Mouse (Mus musculus) kidney, embryonic 15.5 days (tissue): ENCODE results near the gene Ptx4. TPM values are rescaled to one million over a fixed set of nuclear protein-coding genes. Genes with fewer than 3 reads are reported as not detected.

Source experiments
- ATAC-seq: fragments of 200-750 bp; cut with Nextera tagmentation; replicated peaks from 2 replicates; pipeline ENCODE4 v1.8.0; 2017; ENCODE audit warnings: moderate TSS enrichment; ENCODE audit not compliant: low FRiP score
- H3K27ac ChIP-seq: fragments of 300-500 bp; sonication (generic); 2 replicates; pipeline ENCODE4 v1.5.1; 2015; ENCODE audit warnings: mild to moderate bottlenecking, inconsistent platforms
- H3K27me3 ChIP-seq: fragments of 300-500 bp; sonication (generic); 2 replicates; pipeline ENCODE4 v1.6.1; 2015; ENCODE audit warnings: inconsistent platforms
- H3K36me3 ChIP-seq: fragments of 300-500 bp; sonication (generic); 2 replicates; pipeline ENCODE4 v1.6.1; 2015; ENCODE audit warnings: inconsistent platforms
- H3K4me1 ChIP-seq: fragments of 300-500 bp; sonication (generic); 2 replicates; pipeline ENCODE4 v1.6.1; 2015; ENCODE audit warnings: inconsistent platforms
- H3K4me2 ChIP-seq: fragments of 300-500 bp; sonication (generic); 2 replicates; pipeline ENCODE4 v1.6.1; 2015; ENCODE audit warnings: moderate library complexity, mild to moderate bottlenecking, inconsistent platforms
- H3K4me3 ChIP-seq: fragments of 300-500 bp; sonication (generic); replicated peaks from 2 replicates; pipeline ENCODE4 v1.5.1; 2015; ENCODE audit warnings: mild to moderate bottlenecking, inconsistent platforms
- H3K9ac ChIP-seq: fragments of 300-500 bp; sonication (generic); 2 replicates; pipeline ENCODE4 v1.6.1; 2015; ENCODE audit warnings: mild to moderate bottlenecking, inconsistent platforms
- H3K9me3 ChIP-seq: fragments of 300-500 bp; sonication (generic); replicated peaks from 2 replicates; pipeline ENCODE4 v1.6.1; 2016; ENCODE audit warnings: inconsistent platforms
- WGBS: fragments of 180-500 bp; shearing (Covaris S2); methylation state at CpG from one replicate; pipeline ENCODE4 v1.1.7; 2015; ENCODE audit warnings: mixed read lengths; 5-methylcytosine and 5-hydroxymethylcytosine counted together
- polyA plus RNA-seq: library from polyadenylated mRNA; unstranded; fragments of >200 nt; fragmentation: Nextera tagmentation; extraction: Ambion mirVana; gene quantifications from 2 replicates; pipeline ENCODE4 v1.2.1, GENCODE M21; 2015

The Ptx4 gene
- polyA plus RNA-seq, 1 experiment from 2014 or later, result 0.16 TPM

GRCm38 (mm10) chr17:25164770-25165169, 44.2 kb downstream of the Ptx4 start:
- H3K9ac ChIP-seq, result no peak overlapping the region
- H3K9me3 ChIP-seq, result no peaks in the 10 kb centered on the region
- no peaks in the 10 kb centered on the region; the same call in 1 of the 2 replicates for H3K4me1 ChIP-seq
- no peak for ATAC-seq
- no peak overlapping the region for H3K27ac ChIP-seq
- no peaks in the 10 kb centered on the region for H3K27me3 ChIP-seq
- WGBS, result 88% methylated on average over 3 of the region's 3 CpGs
- H3K36me3 ChIP-seq, result peaks cover 22% of the 10 kb centered on the region
- no peak overlapping the region for H3K4me2 ChIP-seq
- H3K4me3 ChIP-seq, result no peak overlapping the region

GRCm38 (mm10) chr17:25165970-25166671, 45.6 kb downstream of the Ptx4 start:
- H3K27ac ChIP-seq, result no peak overlapping the region
- H3K4me2 ChIP-seq, result no peak overlapping the region
- no peak for ATAC-seq
- 42% methylated on average over 6 of the region's 6 CpGs for WGBS
- no peaks in the 10 kb centered on the region for H3K27me3 ChIP-seq
- no peak overlapping the region for H3K4me3 ChIP-seq
- no peaks in the 10 kb centered on the region for H3K9me3 ChIP-seq
- H3K4me1 ChIP-seq, result no peaks in the 10 kb centered on the region; the same call in 1 of the 2 replicates
- H3K36me3 ChIP-seq, result peaks cover 8% of the 10 kb centered on the region
- no peak overlapping the region for H3K9ac ChIP-seq

- Histone ChIP-seq H3K4me3 (no peak overlapping the region), H3K4me1 (no peaks in the 10 kb centered on the region; the same call in 1 of the 2 replicates), H3K36me3 (no peaks in the 10 kb centered on the region), H3K27ac (no peak overlapping the region), H3K9ac (no peak overlapping the region), H3K4me2 (no peak overlapping the region), H3K27me3 (no peaks in the 10 kb centered on the region), H3K9me3 (no peaks in the 10 kb centered on the region)
- ATAC-seq, result no peak
- WGBS, result 96% methylated on average over 2 of the region's 2 CpGs
Measured at GRCm38 (mm10) chr17:25169706-25170105, 49.1 kb downstream of the Ptx4 start.

DNA sequence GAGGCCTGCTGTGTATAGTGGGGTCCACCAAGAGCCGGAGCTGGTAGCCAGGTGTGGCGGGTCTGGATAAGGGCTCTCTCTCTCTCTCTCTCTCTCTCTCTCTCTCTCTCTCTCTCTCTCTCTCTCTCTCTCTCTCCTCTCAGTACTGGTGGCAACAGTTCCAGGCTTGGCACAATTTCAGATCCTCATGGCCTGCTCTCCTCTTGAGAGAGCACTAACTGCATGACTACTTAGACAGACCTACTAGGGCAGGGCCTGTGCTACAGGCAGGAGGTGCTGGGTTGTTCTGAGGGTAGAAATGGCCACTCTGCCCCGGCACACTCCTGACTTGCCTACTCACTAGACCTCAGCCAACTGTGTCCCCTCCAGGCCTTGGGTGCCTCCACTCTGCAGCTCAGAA, 52.0 kb downstream of the Ptx4 start:
- no peak overlapping the region for H3K4me3 ChIP-seq
- no peak overlapping the region for H3K9ac ChIP-seq
- no peaks in the 10 kb centered on the region for H3K9me3 ChIP-seq
- ATAC-seq, result no peak
- H3K4me1 ChIP-seq, result no peaks in the 10 kb centered on the region
- H3K27me3 ChIP-seq, result no peaks in the 10 kb centered on the region
- WGBS, result 84% methylated on average over 3 of the region's 3 CpGs
- no peak overlapping the region for H3K4me2 ChIP-seq
- no peak overlapping the region for H3K27ac ChIP-seq
- no peaks in the 10 kb centered on the region for H3K36me3 ChIP-seq

Other genes with a start within 250 kb of the Ptx4 start
- gene Nubp2, start 234.4 kb upstream of the Ptx4 start, polyA plus RNA-seq, result 54.2 and 57.8 TPM in 2 replicates
- gene Spsb3, start 234.1 kb upstream of the Ptx4 start, polyA plus RNA-seq, result 40.6 and 43.7 TPM in 2 replicates
- gene Eme2, start 225.7 kb upstream of the Ptx4 start, polyA plus RNA-seq, result 31.5 and 33.1 TPM in 2 replicates
- 94.0 and 105 TPM in 2 replicates for gene Mrps34, start 225.6 kb upstream of the Ptx4 start, polyA plus RNA-seq
- gene Nme3, start 224.3 kb upstream of the Ptx4 start, polyA plus RNA-seq, result 77.2 and 80.0 TPM in 2 replicates
- 24.3 and 31.1 TPM in 2 replicates for gene Mapk8ip3, start 183.8 kb upstream of the Ptx4 start, polyA plus RNA-seq
- 219 and 228 TPM in 2 replicates for gene Jpt2, start 160.1 kb upstream of the Ptx4 start, polyA plus RNA-seq
- gene Cramp1l, start 105.0 kb upstream of the Ptx4 start, polyA plus RNA-seq, result 6.6 and 8.1 TPM in 2 replicates
- 19.2 and 27.6 TPM in 2 replicates for gene Ift140, start 104.7 kb upstream of the Ptx4 start, polyA plus RNA-seq
- gene Tmem204, start 37.2 kb upstream of the Ptx4 start, polyA plus RNA-seq, result 29.6 and 31.6 TPM in 2 replicates
- 44.4 and 45.3 TPM in 2 replicates for gene Telo2, start 4.8 kb upstream of the Ptx4 start, polyA plus RNA-seq
- 20.7 and 24.6 TPM in 2 replicates for gene Clcn7, start 12.6 kb downstream of the Ptx4 start, polyA plus RNA-seq
- gene Ccdc154, start 41.7 kb downstream of the Ptx4 start, polyA plus RNA-seq, result not detected in 2 replicates
- not detected in 2 replicates for gene Gm38655, start 54.7 kb downstream of the Ptx4 start, polyA plus RNA-seq
- 33.0 and 35.0 TPM in 2 replicates for gene BC003965, start 63.8 kb downstream of the Ptx4 start, polyA plus RNA-seq
- gene Unkl, start 67.6 kb downstream of the Ptx4 start, polyA plus RNA-seq, result 9.0 and 10.5 TPM in 2 replicates
- 44.4 and 46.4 TPM in 2 replicates for gene Gnptg, start 119.4 kb downstream of the Ptx4 start, polyA plus RNA-seq
- 47.0 and 53.4 TPM in 2 replicates for gene Tsr3, start 119.4 kb downstream of the Ptx4 start, polyA plus RNA-seq
- gene Baiap3, start 135.6 kb downstream of the Ptx4 start, polyA plus RNA-seq, result 1.1 and 3.9 TPM in 2 replicates
- gene Ube2i, start 153.9 kb downstream of the Ptx4 start, polyA plus RNA-seq, result 669 and 677 TPM in 2 replicates
- 0.40 and 0.55 TPM in 2 replicates for gene Prss34, start 177.6 kb downstream of the Ptx4 start, polyA plus RNA-seq
- gene Prss28, start 187.9 kb downstream of the Ptx4 start, polyA plus RNA-seq, result not detected in 2 replicates
- gene Prss29, start 197.9 kb downstream of the Ptx4 start, polyA plus RNA-seq, result not detected in 2 replicates
- gene Tpsab1, start 224.8 kb downstream of the Ptx4 start, polyA plus RNA-seq, result 0.18 and 0.44 TPM in 2 replicates
- gene Tpsb2, start 245.5 kb downstream of the Ptx4 start, polyA plus RNA-seq, result 1.9 and 2.2 TPM in 2 replicates
- gene Tpsg1, start 248.5 kb downstream of the Ptx4 start, polyA plus RNA-seq, result 0.47 and 1.5 TPM in 2 replicates